Mouse (Mus musculus) R1 (cell line): ENCODE data around the gene Pnkd.
A peak's percentile ranks its signal among the peaks of the same experiment; 100 is the strongest.
"Not testable (repeated sequence)": the region's sequence is repeated elsewhere in the genome, so short reads cannot be mapped to it uniquely, and the experiment has no call there.

Experiments
- DNase-seq: peaks from one replicate; pipeline ENCODE4 v3.0.0-alpha.2; 2018; ENCODE audit warnings: low read depth, low spot score

Pnkd gene

DNA sequence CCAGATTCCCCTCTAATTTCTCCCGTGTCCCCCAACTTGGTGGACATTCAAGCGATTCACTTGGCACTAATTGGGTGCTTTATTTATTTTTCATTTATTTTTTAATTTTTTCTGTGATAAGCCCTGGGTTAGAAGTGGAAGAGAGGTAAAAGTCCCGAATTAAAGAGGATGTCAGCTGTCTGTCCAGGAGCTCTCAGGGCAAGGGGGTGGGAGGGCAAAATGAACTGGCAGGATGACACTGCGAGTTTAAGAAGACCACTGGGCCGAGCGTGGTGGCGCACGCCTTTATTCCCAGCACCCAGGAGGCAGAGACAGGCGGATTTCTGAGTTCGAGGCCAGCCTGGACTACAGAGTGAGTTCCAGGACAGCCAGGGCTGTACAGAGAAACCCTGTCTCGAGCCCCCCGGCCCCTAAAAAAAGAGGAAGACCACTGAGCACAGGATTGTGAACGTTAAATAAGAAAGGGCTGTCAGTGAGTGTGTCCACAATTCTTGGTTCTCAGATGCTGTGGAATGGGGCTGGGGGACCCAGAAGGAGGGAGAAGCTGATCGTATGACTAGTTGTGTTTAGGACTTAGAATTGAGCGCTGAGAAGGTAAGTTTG lies 102.8 kb downstream of the Pnkd start:
- no peak for DNase-seq

- no peak for DNase-seq
Observed at GRCm38 (mm10) chr1:74388398-74388920, 103.7 kb downstream of the Pnkd start.

DNA sequence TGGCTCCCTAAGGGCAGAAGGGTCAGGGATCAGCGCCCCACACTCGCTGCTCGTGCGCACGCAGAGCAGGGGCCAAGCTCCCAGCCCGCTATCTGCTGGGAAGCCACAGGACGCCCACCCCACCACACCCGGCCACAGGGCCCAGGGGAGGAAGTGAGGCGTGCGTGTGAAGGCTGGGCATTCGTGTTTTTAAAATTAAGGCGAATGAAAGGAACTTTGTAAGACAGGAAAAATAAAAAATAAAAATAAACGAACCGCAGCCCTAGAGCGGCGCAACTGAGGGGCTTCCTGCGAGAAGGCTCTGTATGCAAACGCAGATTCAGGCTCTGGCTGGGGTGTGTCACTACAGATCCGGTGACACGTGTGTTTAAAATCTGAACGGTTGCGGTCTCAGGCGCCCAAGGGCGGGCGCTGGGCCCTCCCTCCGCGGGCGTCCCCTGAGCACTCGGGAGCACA lies 105.1 kb downstream of the Pnkd start:
- peak; percentile 52 for DNase-seq

DNA sequence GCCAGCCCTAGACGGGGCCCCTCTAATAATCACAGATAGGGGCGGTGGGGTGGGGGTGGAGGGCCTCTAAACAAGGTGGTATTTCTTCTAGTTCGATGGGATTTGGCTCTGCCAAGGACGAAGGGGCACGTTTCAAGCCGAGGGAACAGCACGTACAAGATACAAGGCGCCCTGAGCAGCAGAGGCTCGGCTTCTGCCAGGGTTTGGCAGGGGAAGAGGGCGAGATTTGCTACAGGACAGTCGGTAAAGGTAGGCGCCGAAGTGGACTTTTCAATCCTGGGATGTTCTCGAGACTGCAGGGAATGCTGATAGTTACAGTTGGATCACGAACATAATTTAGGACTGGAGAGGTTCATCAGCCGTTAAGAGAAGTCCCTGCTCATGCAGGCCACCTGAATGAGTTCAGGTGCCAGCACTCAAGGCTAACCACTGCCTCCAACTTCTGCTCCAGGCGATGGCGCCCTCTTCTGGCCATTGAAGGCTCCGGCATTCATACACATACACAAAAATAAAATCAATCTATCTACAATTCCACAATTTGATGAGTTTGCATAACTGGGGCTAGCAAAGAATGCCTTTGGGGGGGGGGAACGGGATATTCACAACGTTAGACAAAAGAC lies 105.7 kb downstream of the Pnkd start:
- peak; percentile 91 for DNase-seq

DNA sequence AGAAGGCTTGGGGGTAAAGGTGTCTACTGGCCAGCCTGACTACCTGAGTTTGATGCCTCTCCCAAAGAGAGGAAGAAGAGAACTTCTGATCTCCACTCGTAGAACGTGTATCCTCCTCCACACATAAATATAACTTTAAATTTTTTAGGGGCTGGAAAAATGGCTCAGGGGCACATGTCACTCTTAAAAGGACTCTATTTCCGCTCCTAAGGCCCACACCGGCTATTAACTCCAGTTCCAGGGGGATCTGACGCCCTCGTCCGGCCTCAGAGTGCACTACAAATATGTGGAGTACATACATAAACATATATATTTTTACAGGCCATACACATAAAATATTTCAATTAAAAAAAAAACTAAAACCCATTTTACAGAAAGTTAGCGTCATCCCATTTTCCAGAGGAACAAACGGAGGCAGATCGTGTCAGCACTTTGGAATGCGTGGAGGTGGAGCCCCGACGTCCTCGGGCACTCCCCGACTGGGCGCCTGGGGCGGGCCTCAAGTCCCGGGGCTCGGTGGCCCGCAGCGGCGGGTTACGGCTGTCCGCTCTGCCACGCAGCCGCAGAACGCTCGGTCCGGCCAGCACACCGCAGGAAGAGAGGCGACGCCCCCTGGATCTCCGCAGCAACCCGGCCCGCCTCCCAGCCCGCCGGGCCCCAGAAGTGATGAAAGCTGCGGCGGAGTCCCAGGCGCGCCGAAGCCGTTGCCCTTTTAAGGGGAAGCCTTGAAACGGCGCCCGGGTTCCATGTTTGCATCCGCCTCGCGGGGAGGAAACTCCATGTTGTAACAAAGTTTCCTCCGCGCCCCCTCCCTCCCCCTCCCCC lies 106.4 kb downstream of the Pnkd start, which contains the start of gene Ctdsp1:
Gene Ctdsp1 (plus strand): TSS at position 586 of the 825 bp plus-strand sequence.
- peak; percentile 93 for DNase-seq

DNA sequence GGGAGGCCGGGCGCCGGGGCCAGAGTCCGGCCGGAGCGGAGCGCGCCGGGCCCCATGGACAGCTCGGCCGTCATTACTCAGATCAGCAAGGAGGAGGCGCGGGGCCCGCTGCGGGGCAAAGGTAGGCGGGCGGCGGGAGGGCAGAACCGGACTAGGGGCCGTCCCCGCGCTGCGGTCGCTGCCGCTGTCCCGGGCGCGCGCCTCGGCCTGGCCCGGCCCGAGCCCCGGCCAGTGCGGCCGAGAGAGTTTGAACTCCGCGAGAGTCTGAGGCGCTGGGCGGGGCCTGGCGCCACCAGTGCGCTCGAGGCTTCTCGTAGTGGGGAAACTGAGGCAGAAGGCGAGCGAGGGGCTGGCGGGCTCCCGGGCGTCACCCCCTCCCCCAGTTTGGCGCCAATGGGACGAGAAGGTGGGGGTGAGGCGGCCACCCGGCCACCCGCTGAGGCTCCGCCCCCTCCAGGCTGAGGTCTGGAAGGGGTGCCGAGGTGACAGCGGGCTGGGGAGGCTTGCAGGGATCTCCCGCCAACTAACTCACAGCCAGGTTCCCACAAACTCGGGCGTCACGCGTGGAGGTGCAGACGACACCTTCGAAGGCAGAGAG lies 107.2 kb downstream of the Pnkd start:
- DNase-seq: peak; percentile 54

DNA sequence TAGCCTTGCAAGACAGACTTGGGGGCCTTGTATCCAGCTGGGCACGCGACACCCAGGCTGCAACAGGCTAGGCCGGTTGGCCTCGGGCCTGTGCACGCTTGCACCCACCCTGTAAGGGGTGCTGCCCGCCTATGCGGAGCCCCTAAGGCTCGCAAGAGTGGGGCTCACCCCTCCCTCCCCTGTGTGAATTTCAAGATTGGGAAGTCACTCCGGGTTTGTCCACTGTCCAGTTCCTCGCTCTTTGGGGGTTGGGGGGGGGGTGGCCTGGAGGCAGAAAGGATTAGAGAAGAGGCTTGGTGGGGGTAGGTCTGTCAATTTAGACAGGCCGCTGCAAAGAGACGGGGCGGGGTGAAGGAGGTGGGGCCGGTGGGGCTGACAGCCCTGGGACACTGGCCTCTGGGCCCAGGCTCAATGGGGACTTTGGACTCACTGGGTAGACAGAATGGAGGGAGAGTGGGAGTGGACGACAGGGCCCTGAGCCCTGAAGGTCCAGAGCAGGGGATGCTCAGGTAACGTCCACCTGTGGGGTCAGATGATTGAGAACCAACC lies 107.8 kb downstream of the Pnkd start:
- DNase-seq: no peak

DNA sequence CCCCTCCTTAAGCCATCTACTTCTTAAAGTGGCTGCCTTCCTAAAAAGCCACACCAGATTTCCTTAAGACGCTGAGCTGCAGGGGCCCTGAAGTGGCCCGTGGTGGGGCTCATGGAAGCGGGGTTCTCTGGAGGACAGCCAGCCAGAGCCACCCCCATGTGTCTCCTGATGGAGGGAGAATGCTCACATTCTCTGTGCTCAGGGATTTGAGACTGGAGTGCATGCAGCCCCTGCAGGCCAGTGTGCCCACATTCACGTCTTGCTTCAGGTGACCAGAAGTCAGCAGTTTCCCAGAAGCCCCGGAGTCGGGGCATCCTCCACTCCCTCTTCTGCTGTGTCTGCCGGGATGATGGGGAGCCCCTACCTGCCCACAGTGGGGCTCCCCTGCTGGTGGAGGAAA lies 108.3 kb downstream of the Pnkd start:
- no peak for DNase-seq

DNA sequence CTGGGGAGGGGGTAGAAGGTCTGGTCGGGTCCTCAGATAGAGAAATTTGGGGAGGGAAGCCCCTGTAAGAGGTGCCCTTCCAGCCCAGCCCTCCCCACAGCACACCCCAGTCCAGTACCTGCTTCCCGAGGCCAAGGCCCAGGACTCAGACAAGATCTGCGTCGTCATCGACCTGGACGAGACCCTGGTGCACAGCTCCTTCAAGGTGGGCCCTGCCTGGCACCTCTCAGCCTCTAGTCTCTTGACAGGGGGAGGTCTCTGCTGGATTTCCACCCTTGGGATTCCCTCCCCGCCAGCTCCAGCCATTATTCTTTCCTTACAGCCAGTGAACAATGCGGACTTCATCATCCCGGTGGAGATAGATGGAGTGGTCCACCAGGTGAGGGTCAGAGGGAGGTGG lies 109.0 kb downstream of the Pnkd start:
- no peak for DNase-seq

DNA sequence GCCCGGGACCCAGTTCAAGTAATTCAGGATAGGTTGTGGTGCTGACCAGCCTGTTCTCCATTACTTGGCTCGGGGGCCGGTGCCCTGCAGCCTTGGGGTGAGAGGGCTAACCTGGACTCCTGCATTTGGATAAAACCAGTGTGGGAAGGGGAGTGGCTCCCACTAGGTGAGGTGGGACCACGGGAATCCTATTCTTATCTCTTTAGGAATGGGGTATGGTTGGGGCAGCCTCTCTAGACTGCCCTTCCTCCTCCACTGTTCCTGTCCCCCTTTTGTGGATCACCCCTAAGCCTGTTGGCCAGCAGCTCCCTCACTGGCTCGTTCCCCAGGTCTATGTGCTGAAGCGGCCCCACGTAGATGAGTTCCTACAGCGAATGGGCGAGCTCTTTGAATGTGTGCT lies 109.6 kb downstream of the Pnkd start:
- DNase-seq: no peak

GRCm38 (mm10) chr1:74394858-74395257 lies 110.1 kb downstream of the Pnkd start:
- no peak for DNase-seq

- no peak for DNase-seq
Observed at GRCm38 (mm10) chr1:74395290-74395689, 110.6 kb downstream of the Pnkd start.

DNA sequence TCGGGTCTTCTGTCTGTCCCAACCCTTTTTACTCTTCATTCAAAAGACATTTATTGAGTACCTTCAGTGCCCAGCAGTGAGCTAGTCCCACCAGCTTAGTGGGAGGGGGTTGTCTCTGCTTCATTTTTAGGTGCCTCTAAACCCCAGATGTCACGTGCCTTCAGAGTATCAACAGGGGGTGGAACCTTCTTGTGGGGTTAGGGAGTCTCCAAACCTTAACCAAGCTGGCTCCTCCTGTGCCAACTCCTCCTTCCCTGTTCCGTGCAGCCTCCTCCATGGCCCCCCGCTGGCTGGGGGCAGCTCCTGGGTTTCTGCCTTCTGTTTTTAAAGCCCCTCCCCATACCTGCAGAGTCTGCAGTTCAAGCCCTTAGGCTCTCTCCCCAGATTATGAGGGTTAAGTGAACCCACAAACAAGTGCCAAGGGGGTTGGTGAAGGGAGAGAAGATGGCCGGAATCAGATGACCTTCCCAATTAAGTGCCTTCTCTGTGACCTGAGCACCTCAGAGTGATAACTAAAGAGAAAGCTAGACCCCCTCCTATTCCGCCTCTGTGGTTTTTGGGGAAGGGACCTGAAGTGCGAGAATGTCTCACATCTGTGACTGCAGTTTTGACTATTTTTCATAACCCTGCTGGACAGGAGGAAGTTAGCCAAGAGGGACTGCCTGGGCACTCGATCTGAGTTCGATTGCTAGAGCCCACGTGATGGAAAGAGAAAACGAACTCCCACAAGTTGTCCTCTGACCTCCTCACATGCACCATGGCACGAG lies 111.9 kb downstream of the Pnkd start:
- not testable (repeated sequence) for DNase-seq

GRCm38 (mm10) chr1:74397268-74397918 lies 112.7 kb downstream of the Pnkd start:
- DNase-seq: peak; percentile 97

- DNase-seq: peak; percentile 90
Observed at GRCm38 (mm10) chr1:74397919-74398451, 113.3 kb downstream of the Pnkd start.

- no peak for DNase-seq
Observed at GRCm38 (mm10) chr1:74400531-74400930, 115.8 kb downstream of the Pnkd start.

GRCm38 (mm10) chr1:74401015-74401702 lies 116.4 kb downstream of the Pnkd start:
- no peak for DNase-seq
